Mouse (Mus musculus): Measurements from ENCODE around the gene Slc22a7. TPM values are rescaled to one million over a fixed set of nuclear protein-coding genes. Genes with fewer than 3 reads are reported as not detected.

Slc22a7 gene
- total and polyA plus RNA-seq, 2 experiments: 27.9 to 46.8 TPM

DNA sequence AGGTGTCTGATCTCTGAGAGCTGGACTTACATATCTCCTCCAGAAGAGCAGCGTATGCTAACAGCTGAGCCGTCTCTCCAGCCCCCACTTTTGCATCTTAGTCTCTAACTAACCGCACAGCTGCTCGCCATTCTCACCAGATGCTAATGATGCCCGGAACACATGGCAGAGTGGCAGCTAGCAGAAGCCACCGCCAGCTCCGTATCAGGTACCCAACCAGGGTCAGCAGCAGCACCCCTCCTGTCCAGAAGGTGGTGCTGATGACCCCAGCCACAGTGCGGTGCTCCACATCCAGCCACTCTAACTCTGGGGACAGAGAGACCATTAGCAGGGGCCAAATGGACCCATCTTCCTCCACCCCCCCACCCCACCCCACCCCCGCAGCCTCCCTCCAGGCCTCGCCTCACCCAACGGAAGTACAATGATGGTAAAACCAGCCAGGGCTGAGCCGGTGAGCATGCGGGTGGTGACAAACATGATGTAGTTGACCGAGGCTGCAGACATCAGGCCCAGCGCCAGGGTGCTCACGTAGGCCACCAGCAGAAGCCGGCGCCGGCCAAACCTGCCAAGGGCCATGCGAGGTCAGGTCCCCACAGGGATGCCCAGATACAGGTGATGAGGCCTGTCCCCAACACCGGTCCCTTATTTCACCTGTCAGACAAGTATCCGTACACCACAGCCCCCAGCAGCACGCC is 1.4 kb downstream of the Slc22a7 start:
- peak; percentile 68 for DNase-seq (ENCODE audit: extremely low read depth, low read depth, low spot score)
- Histone ChIP-seq H3K4me1 (ENCODE audit: control insufficient read depth, insufficient read depth, low read length) (peaks cover 15% of the 10 kb centered on the region), H3K9ac (ENCODE audit: low read depth, low read length) (peak overlapping the region; percentile 28; the same call in 1 of the 2 replicates), H3K79me2 (ENCODE audit: control insufficient read depth, insufficient read depth, low read length) (no peaks in the 10 kb centered on the region), H3K27me3 (ENCODE audit: control insufficient read depth, insufficient read depth, low read length) (no peaks in the 10 kb centered on the region), H3K4me3 (ENCODE audit: insufficient read depth, low read depth, low read length) (peak overlapping the region; percentile 3; the same call in 1 of the 2 replicates), H3K36me3 (ENCODE audit: control insufficient read depth, insufficient read depth, low read length) (no peaks in the 10 kb centered on the region), H3K27ac (replicated peaks; ENCODE audit: insufficient read depth, low read depth, low read length) (peak overlapping the region; percentile 55)
- no peak for TF ChIP-seq POLR2A (IDR thresholded peaks at IDR 0.05; ENCODE audit: extremely low read depth, insufficient read depth, low read length)
- peak; percentile 88 for TF ChIP-seq CTCF (IDR thresholded peaks at IDR 0.05; ENCODE audit: low read depth, low read length)
- 17% methylated on average over 23 of the region's 23 CpGs for WGBS

GRCm38 (mm10) chr17:46433627-46434026 is 4.6 kb downstream of the Slc22a7 start:
- 19% methylated on average over 17 of the region's 17 CpGs for WGBS
- Histone ChIP-seq H3K27me3 (ENCODE audit: control insufficient read depth, insufficient read depth, low read length) (no peaks in the 10 kb centered on the region), H3K36me3 (ENCODE audit: control insufficient read depth, insufficient read depth, low read length) (no peaks in the 10 kb centered on the region), H3K9ac (ENCODE audit: low read depth, low read length) (no peak overlapping the region), H3K4me1 (ENCODE audit: control insufficient read depth, insufficient read depth, low read length) (peaks cover 12% of the 10 kb centered on the region), H3K27ac (replicated peaks; ENCODE audit: insufficient read depth, low read depth, low read length) (no peak overlapping the region), H3K79me2 (ENCODE audit: control insufficient read depth, insufficient read depth, low read length) (no peaks in the 10 kb centered on the region), H3K4me3 (ENCODE audit: insufficient read depth, low read depth, low read length) (no peak overlapping the region)
- TF ChIP-seq CTCF (IDR thresholded peaks at IDR 0.05; ENCODE audit: low read depth, low read length) (no peak), POLR2A (IDR thresholded peaks at IDR 0.05; ENCODE audit: extremely low read depth, insufficient read depth, low read length) (no peak)
- no peak for DNase-seq (ENCODE audit: extremely low read depth, low read depth, low spot score)

DNA sequence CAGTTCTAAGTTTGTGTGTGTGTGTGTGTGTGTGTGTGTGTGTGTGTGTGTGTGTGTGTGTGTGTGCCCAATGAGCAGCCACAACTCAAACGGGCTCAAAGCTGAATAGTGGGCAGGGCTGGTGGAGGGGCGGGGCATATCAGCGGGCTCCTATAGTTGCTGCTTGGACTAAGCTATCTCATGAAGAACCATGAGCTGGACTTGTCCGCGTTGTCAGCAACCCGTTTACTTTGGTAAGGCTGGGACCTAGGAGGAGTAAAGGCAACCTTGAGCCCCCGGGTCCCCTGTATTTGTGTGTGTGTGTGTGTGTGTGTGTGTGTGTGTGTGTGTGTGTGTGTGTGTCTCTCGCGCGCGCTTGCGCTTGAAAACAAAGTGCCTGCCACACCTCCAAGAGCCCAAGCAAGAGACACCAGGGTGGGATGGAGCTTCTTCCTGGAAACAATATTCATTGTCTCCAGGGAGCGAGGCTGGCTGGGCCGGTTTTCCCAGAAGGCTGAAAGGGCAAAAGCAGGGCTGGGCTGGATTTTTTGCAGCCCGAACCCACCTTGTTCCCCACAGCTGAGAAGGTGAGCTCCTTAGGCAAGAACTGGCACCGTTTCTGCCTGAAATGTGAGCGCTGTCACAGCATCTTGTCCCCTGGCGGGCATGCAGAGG is 9.4 kb downstream of the Slc22a7 start, which contains the start of gene Crip3:
Crip3 (plus strand) TSS at position 166 of the 654 bp plus-strand sequence.
- Histone ChIP-seq H3K4me1 (ENCODE audit: control insufficient read depth, insufficient read depth, low read length) (peaks cover 6% of the 10 kb centered on the region), H3K9ac (ENCODE audit: low read depth, low read length) (no peak within 1 kb of the TSS), H3K4me3 (ENCODE audit: insufficient read depth, low read depth, low read length) (no peak within 1 kb of the TSS), H3K27me3 (ENCODE audit: control insufficient read depth, insufficient read depth, low read length) (no peaks in the 10 kb centered on the region), H3K79me2 (ENCODE audit: control insufficient read depth, insufficient read depth, low read length) (no peaks in the 10 kb centered on the region), H3K27ac (replicated peaks; ENCODE audit: insufficient read depth, low read depth, low read length) (no peak within 1 kb of the TSS), H3K36me3 (ENCODE audit: control insufficient read depth, insufficient read depth, low read length) (no peaks in the 10 kb centered on the region)
- no peak for DNase-seq (ENCODE audit: extremely low read depth, low read depth, low spot score)
- WGBS: 14% methylated on average over 18 of the region's 18 CpGs
- no peak for TF ChIP-seq CTCF (IDR thresholded peaks at IDR 0.05; ENCODE audit: low read depth, low read length)
- TF ChIP-seq POLR2A (IDR thresholded peaks at IDR 0.05; ENCODE audit: extremely low read depth, insufficient read depth, low read length): no peak

GRCm38 (mm10) chr17:46426496-46426895 is 11.8 kb downstream of the Slc22a7 start:
- Histone ChIP-seq H3K27me3 (ENCODE audit: control insufficient read depth, insufficient read depth, low read length) (no peaks in the 10 kb centered on the region), H3K36me3 (ENCODE audit: control insufficient read depth, insufficient read depth, low read length) (no peaks in the 10 kb centered on the region), H3K4me3 (ENCODE audit: insufficient read depth, low read depth, low read length) (no peak overlapping the region), H3K79me2 (ENCODE audit: control insufficient read depth, insufficient read depth, low read length) (no peaks in the 10 kb centered on the region), H3K9ac (ENCODE audit: low read depth, low read length) (no peak overlapping the region), H3K4me1 (ENCODE audit: control insufficient read depth, insufficient read depth, low read length) (peaks cover 6% of the 10 kb centered on the region), H3K27ac (replicated peaks; ENCODE audit: insufficient read depth, low read depth, low read length) (peak overlapping the region; percentile 34)
- DNase-seq (ENCODE audit: extremely low read depth, low read depth, low spot score): peak; percentile 77
- TF ChIP-seq POLR2A (IDR thresholded peaks at IDR 0.05; ENCODE audit: extremely low read depth, insufficient read depth, low read length): no peak
- TF ChIP-seq CTCF (IDR thresholded peaks at IDR 0.05; ENCODE audit: low read depth, low read length): no peak

DNA sequence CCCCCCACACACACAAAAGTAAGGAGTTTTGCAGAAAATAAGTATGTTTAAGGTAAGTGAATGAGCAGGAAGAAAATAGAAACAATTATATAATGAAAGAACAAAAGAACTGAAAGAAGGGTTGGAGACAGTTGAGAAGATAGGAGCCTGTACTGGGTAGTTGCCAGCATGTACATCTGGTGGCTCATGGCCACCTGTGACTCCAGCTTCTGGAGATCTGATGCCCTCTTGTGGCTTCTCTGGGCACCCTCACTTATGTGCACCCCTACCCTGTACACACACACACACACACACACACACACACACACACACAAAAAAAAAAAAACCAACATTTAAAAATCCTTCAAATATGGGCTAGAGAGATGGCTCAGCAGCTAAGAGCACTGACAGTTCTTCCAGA is 18.5 kb downstream of the Slc22a7 start:
- Histone ChIP-seq H3K9ac (ENCODE audit: low read depth, low read length) (no peak overlapping the region), H3K4me1 (ENCODE audit: control insufficient read depth, insufficient read depth, low read length) (no peaks in the 10 kb centered on the region)
- TF ChIP-seq CTCF (IDR thresholded peaks at IDR 0.05; ENCODE audit: low read depth, low read length) (0 out of 2 replicates have a peak, but pooled peaks have one; percentile 10), POLR2A (IDR thresholded peaks at IDR 0.05; ENCODE audit: extremely low read depth, insufficient read depth, low read length) (no peak)

DNA sequence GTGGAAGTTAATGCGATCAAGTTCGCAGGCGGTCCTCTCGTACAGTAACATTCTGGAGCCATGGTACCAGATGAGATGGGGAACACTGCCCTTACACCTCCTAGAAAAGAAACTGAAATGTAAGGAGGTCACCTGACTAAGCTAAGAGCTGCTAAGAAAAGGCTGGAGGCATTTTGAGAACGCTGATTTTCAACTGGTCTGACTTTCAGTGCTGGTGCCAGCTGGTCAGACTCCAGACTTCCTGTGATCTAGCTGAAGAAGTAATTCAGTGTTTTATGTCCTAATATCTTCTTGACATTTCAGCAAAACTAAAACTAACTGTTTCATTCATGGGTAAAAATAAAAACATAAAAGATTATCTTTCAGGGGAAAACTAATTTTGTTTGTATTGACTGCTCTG is 19.6 kb downstream of the Slc22a7 start:
- H3K36me3 ChIP-seq (ENCODE audit: control insufficient read depth, insufficient read depth, low read length): peaks cover 8% of the 10 kb centered on the region
- no peak overlapping the region for H3K27ac ChIP-seq (replicated peaks; ENCODE audit: insufficient read depth, low read depth, low read length)
- TF ChIP-seq POLR2A (IDR thresholded peaks at IDR 0.05; ENCODE audit: extremely low read depth, insufficient read depth, low read length) (no peak), CTCF (IDR thresholded peaks at IDR 0.05; ENCODE audit: low read depth, low read length) (no peak)
- H3K4me1 ChIP-seq (ENCODE audit: control insufficient read depth, insufficient read depth, low read length): no peaks in the 10 kb centered on the region
- DNase-seq (ENCODE audit: extremely low read depth, low read depth, low spot score): no peak
- H3K27me3 ChIP-seq (ENCODE audit: control insufficient read depth, insufficient read depth, low read length): no peaks in the 10 kb centered on the region
- H3K4me3 ChIP-seq (ENCODE audit: insufficient read depth, low read depth, low read length): no peak overlapping the region
- H3K9ac ChIP-seq (ENCODE audit: low read depth, low read length): no peak overlapping the region
- H3K79me2 ChIP-seq (ENCODE audit: control insufficient read depth, insufficient read depth, low read length): no peaks in the 10 kb centered on the region
- 83% methylated on average over 5 of the region's 5 CpGs for WGBS

More for the DNA sequence above, 18.5 kb downstream of the Slc22a7 start:
- H3K36me3 ChIP-seq (ENCODE audit: control insufficient read depth, insufficient read depth, low read length): peaks cover 1% of the 10 kb centered on the region; the same call in 1 of the 2 replicates
- H3K27me3 ChIP-seq (ENCODE audit: control insufficient read depth, insufficient read depth, low read length): no peaks in the 10 kb centered on the region
- no peaks in the 10 kb centered on the region for H3K79me2 ChIP-seq (ENCODE audit: control insufficient read depth, insufficient read depth, low read length)
- H3K4me3 ChIP-seq (ENCODE audit: insufficient read depth, low read depth, low read length): no peak overlapping the region
- DNase-seq (ENCODE audit: extremely low read depth, low read depth, low spot score): no peak
- H3K27ac ChIP-seq (replicated peaks; ENCODE audit: insufficient read depth, low read depth, low read length): no peak overlapping the region
